Mouse (Mus musculus) MEL (cell line): ENCODE measurements around the gene Med16.

Experiments used
- BHLHE40 ChIP-seq: IDR thresholded peaks from 2 replicates; pipeline ENCODE4 v1.6.1; 2012; ENCODE audit warnings: low read depth, mild to moderate bottlenecking, inconsistent platforms, low read length, improper control_type of control experiment, borderline replicate concordance
- CHD1 ChIP-seq: IDR thresholded peaks from 2 replicates; pipeline ENCODE4 v1.6.1; 2012; ENCODE audit warnings: low read depth, mild to moderate bottlenecking, inconsistent platforms, low read length, improper control_type of control experiment
- CTCF ChIP-seq, 3 experiments: IDR thresholded peaks in 2 of 3; conservative IDR thresholded peaks in 1 of 3; 2 replicates each; pipeline ENCODE4 v1.5.1; 2011 to 2012; ENCODE audit warnings: low read length in 3 of 3, low read depth in 2 of 3, mild to moderate bottlenecking in 2 of 3, improper control_type of control experiment in 1 of 3, inconsistent platforms in 1 of 3, mixed read lengths in 1 of 3, moderate library complexity in 1 of 3; ENCODE audit not compliant: control insufficient read depth in 1 of 3, insufficient read depth in 1 of 3, poor library complexity in 1 of 3, severe bottlenecking in 1 of 3
- ETS1 ChIP-seq: IDR thresholded peaks from 2 replicates; pipeline ENCODE4 v1.6.1; 2012; ENCODE audit warnings: low read depth, mild to moderate bottlenecking, inconsistent platforms, low read length, improper control_type of control experiment, moderate library complexity
- GATA1 ChIP-seq: IDR thresholded peaks from 2 replicates; pipeline ENCODE4 v1.6.1; 2011; ENCODE audit warnings: low read depth, low read length, improper control_type of control experiment
- MAFK ChIP-seq: IDR thresholded peaks from 2 replicates; pipeline ENCODE4 v1.6.1; 2011; ENCODE audit warnings: low read depth, mild to moderate bottlenecking, low read length, improper control_type of control experiment, borderline replicate concordance
- POLR2A ChIP-seq, 2 experiments: IDR thresholded peaks; 2 replicates each; pipeline ENCODE4 v1.6.1; 2011 to 2012; ENCODE audit warnings: low read length in 2 of 2, mild to moderate bottlenecking in 2 of 2, control low read depth in 1 of 2, improper control_type of control experiment in 1 of 2, low read depth in 1 of 2, moderate library complexity in 1 of 2; ENCODE audit not compliant: control insufficient read depth in 1 of 2, insufficient read depth in 1 of 2, poor library complexity in 1 of 2
- POLR2AphosphoS5 ChIP-seq: IDR thresholded peaks from 2 replicates; pipeline ENCODE4 v1.6.1; 2012; ENCODE audit warnings: low read depth, borderline replicate concordance, mild to moderate bottlenecking, inconsistent platforms, low read length, moderate library complexity, mixed read lengths

GRCm38 (mm10) chr10:79886054-79886453, 22.7 kb downstream of the Med16 start, which contains the start of gene Elane:
- no peak for TF ChIP-seq GATA1
- TF ChIP-seq CHD1: no peak
- no peak for TF ChIP-seq BHLHE40
- no peak for TF ChIP-seq MAFK
- no peak for TF ChIP-seq CTCF (IDR thresholded peaks at IDR 0.05 in 2 of 3, conservative IDR thresholded peaks at IDR 0.05 in 1 of 3; ENCODE audit: control insufficient read depth in 1 of 3, insufficient read depth in 1 of 3, low read depth in 2 of 3, low read length in 3 of 3, poor library complexity in 1 of 3, severe bottlenecking in 1 of 3)
- TF ChIP-seq ETS1: no peak
- TF ChIP-seq POLR2AphosphoS5: no peak
- TF ChIP-seq POLR2A (IDR thresholded peaks at IDR 0.05; ENCODE audit: control insufficient read depth in 1 of 2, insufficient read depth in 1 of 2, low read depth in 1 of 2, low read length in 2 of 2, poor library complexity in 1 of 2): no peak
